Mouse (Mus musculus) kidney, adult 9 months (tissue): ENCODE measurements around the gene Zcchc2.
A peak's percentile ranks its signal among the peaks of the same experiment; 100 is the strongest.

ENCODE experiments used
- DNase-seq: peaks from one replicate; pipeline ENCODE4 v3.0.0; 2022

Zcchc2 gene

GRCm38 (mm10) chr1:106036861-106037599, 46.8 kb downstream of the Zcchc2 start:
- DNase-seq, result peak; percentile 77

GRCm38 (mm10) chr1:106039326-106039725, 49.1 kb downstream of the Zcchc2 start:
- DNase-seq, result no peak

- no peak for DNase-seq
Observed at GRCm38 (mm10) chr1:106040271-106040670, 50.1 kb downstream of the Zcchc2 start.

DNA sequence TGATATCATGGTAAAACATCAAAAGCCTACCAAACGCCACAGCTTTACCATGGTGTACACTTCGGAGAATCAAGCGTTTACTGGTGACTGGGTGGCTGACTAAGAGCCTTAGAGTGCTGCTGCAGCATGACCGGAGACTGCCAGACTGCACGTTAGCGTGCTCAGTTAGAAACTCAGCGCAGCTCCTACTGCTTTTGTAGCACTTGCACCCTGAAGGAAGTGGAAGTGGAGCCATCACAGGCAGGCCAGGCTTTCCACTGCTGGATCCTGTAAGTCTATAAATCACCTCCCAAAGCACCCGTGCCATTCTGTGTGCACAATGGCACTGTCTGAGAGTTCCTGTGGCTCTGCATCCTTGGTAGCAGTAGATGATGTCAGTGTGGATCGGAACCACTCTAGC, 52.0 kb downstream of the Zcchc2 start:
- no peak for DNase-seq

DNA sequence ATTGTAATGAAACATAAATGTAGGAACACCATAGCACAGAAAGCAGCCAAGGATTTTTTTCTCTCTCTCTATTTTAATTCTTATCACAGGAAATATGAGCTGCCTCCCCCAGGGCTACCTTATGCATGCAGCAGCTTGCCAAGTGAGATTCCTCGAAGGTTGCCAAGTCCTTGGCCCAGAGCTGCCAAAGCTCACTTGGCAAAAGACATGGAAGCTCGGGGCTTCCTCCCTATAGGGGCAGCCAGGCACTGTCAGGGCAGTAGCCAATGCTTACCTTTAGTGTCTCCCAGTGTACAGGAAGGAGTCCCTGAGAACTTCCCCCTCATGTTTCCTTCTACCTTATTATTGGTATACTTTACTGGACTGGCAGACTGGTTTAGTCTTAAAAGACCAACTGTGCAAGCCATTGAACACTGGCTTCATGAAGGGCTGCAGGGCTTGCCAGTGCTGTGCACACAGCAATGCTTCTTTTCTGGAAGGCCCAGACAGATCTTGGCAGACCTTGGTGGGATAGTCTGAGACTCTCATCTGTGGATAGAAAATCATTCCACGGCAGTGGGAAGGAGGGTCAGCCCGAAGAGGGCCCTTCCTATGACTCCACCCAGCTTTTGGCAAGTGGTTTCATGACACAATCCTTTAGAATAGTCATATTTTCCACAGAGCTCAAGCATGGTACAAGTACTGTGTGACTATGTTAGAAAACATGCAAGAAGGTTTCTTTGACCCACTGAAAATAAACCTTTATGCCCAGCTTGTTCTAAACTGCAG, 53.0 kb downstream of the Zcchc2 start:
- no peak for DNase-seq

GRCm38 (mm10) chr1:106049036-106049435, 58.8 kb downstream of the Zcchc2 start:
- no peak for DNase-seq

DNA sequence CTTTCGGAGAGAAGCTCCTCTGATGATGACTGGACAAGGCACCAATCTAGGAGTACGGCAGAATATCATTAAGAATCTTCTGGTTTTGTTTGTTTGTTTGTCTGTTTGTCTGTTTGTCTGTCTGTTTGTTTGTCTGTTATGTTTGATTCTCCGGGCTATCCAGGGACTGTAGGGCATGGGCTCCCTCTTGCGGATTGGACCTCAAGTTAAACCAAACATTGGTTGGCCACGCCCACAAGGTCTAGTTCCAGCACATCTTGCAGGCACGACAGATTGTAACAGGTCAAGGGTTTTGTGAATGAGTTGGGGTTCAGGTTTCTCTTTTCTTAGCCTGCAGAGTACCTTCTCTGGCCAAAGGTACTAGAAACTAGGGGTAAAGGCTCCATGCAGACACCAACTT, 64.8 kb downstream of the Zcchc2 start:
- DNase-seq, result no peak

DNA sequence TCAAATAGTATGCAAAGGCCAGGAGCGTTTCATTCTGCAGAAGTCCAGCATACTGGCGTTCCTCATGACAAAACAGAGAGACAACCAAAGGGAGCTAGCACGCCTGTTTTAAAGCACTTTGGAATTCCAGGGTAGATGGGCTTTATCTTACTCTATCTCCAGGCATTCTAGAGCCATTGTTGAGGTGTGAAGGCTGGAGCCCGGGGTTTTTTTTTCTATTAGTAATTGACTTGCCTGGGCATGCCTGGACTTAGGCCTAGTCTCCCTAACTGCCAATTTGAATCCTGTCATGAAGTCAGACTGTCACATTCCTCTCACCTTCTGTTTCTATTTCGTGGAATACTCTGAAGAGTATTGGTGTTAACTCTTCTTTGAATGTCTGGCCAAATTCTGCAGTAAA, 68.1 kb downstream of the Zcchc2 start:
- no peak for DNase-seq

- DNase-seq, result no peak
Observed at GRCm38 (mm10) chr1:106059516-106060277, 69.5 kb downstream of the Zcchc2 start.

GRCm38 (mm10) chr1:106061185-106061910, 71.1 kb downstream of the Zcchc2 start:
- no peak for DNase-seq

- DNase-seq, result no peak
Observed at GRCm38 (mm10) chr1:106062891-106063590, 72.8 kb downstream of the Zcchc2 start.

DNA sequence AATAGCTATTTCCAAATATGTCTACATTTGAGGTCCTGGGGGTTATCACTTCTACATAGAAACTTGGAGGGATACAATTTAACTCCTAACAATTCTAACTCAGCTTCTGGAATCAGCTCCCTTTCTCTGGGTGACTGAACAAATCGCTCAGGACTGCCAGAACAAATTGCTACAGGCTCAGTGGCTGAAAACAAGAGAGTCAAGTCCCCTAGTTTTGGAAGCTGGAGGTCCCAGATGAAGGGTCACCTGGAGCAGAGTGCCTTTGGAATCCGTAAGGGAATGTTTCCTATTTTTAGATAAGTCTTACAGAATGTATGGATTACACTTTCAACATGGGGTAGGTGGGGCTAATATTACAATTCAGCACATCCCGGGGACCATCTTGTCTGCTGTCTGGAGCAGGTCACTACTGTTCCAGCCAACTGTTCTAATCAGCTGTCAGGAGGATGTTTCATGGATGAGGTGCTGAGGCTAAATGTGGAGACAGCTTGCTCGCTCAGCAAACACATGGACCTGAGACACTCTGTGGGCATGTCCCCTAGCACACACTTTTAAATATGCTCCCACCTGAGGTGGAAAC, 73.5 kb downstream of the Zcchc2 start:
- DNase-seq, result no peak

DNA sequence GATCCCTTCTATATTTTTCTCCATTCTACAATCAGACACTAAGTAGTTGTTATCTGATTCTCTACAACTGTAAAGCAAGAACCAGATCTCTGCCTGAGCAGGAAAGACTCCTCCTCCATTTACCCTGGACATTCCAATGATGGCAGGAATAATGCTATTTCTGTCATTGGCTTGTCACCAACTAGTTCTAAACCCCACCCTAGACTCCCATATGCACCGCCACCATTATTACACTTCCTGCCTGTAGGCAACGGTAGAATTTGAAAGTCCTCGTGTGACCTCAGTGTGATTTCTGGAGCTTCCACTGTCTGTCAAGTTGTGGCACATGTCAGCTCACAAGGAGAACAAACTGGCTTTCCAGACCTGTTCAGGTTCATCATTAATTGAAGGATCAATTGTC, 74.1 kb downstream of the Zcchc2 start:
- no peak for DNase-seq

DNA sequence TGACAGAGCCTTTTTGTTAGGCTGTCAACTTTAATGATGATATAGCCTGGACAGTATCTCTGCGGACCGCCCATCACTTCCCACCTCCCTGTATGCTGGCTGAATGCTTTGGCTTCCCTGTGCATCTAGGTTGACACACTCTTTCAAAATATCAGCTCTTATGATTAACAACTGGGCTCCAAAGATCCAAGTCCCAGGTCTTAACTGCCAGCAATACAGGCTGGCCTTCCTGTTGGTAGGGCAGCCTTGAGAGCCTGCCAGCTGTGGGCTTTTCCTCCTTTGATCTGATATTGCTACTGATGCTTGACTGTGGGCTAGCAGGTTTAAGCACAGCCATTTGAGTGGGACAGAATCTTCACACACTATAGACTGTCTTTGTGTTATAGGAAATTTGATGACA, 74.5 kb downstream of the Zcchc2 start:
- DNase-seq, result no peak

- DNase-seq, result no peak
Observed at GRCm38 (mm10) chr1:106065679-106066078, 75.5 kb downstream of the Zcchc2 start.

DNA sequence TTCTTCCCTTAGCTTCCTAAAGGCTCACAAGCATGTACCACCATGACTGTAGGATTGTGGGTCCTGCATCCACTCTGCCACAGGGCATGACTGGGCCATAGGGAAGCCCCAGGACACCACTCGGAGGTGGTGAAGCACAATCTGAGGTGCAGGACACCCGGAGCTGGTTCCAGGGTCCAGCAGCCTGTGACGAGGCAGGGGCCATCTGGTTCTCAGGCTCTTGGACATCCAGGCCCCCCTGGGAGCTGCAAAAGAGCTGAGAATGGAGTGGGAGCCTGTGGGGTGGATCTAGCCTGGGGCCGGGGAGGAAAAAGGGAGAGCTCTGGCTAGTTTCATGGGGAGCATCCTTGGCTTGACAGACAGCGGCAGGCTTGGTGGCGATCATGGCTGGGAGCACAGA, 77.1 kb downstream of the Zcchc2 start:
- no peak for DNase-seq

DNA sequence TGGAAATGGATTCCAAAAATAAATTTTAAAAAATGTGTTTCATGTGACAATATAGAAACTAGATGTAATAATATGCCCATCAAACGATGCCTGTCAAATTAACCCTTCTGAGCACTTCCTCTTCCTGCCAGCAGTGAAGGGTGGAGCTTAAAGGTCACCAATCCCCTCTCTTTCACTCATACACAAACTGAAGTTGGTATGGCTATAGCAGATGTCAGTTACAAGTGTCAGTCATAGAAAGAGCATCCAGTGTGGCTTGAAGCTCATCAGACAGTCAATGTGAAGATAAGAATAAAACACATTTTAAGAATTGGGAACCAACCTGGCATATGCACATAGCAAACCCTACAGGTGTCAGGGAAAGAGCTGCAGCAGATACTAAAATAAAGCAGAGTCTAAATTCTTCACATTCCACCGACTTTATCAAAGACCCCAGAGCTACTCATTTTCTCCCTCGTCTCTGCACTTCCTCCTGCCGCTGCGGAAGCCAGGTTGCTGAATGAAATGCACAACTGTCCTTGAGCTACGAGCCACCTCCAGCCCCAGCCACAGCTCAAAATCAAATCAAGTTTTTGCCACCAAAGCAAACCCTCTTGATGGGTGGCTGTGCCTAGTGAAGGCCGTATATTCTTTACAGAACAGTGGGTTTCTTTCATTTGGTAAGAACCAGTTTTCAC, 79.8 kb downstream of the Zcchc2 start:
- DNase-seq, result no peak

GRCm38 (mm10) chr1:106070814-106071213, 80.6 kb downstream of the Zcchc2 start:
- no peak for DNase-seq

DNA sequence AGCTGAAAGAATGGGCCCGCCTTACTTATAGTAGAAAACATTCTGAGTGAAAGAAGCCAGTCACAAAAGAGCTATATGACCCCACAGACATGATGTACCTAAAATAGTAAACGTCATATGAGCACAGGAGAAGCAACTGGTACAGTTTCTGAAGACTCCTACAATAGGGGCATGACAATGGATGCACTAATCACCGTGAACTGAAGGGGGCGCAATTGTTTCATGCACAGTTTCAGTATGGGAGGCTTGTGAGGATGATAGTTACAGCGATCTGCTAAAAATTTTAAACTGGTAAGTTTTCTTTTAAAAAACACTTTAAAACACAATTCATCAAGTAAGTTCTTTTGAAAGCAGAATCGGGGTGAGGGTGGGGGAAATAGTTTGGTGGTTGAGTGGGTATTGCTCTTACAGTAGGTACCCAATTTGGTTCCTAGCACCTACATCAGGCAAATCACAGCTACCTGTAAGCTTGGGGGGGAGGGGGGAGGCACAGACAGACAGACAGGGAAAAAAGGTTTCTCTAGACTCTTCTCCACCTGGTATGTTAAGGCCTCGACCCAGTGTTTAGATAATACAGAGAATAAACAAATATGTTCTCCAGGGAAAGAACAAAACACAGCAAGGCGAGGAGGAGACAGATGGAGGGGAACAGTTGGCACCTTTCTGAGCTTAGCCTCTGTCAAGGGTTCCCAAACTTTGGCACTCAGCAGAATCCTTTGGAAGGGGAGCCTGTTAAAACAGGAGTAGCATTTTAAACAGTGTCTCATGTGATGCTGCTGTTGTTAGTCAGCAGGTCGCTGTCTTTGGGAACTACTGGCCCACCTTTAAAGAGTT, 81.2 kb downstream of the Zcchc2 start:
- peak; percentile 82 for DNase-seq

GRCm38 (mm10) chr1:106072071-106072440, 81.8 kb downstream of the Zcchc2 start:
- no peak for DNase-seq
